In the genomic region with DNA sequence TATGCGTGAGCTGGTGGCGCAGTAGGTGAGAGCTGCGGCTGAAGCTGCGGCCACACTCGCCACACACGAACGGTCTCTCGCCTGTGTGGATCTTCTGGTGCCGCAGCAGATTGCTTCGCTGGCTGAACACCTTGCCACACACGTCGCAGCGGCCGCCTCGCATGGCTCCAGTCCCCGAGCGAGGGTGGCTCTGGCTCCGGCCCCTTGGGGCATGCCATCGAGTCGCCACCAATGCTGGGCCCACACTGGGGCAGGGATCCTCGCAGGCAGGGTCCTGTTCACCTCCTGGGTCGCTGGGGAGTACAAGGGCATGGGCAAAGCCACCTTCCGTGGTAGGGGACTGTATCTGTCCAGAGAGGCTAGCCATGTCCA, we compare ENCODE assay signal across 8 mouse cellular contexts. TPM values are rescaled to one million over a fixed set of nuclear protein-coding genes. Genes with fewer than 3 reads are reported as not detected.
DNase-seq lines count a peak whose midpoint lies in the region; ATAC-seq and TF ChIP-seq lines count a peak whose summit lies in the region.

No protein-coding gene starts in this region.

- H3K4me1 ChIP-seq in embryonic facial prominence, embryonic 15.5 days, result peaks cover 17% of the 10 kb centered on the region
- H3K4me1 ChIP-seq in hindbrain, postnatal 0 days (ENCODE audit: insufficient read depth, low read length), result peaks cover 8% of the 10 kb centered on the region; the same call in 1 of the 2 replicates
- H3K4me1 ChIP-seq in midbrain, embryonic 16.5 days (ENCODE audit: control insufficient read depth, insufficient read depth, low read length), result peaks cover 18% of the 10 kb centered on the region

- WGBS in embryonic facial prominence, embryonic 15.5 days, result 3% methylated on average over 23 of the region's 23 CpGs
- 3% methylated on average over 23 of the region's 23 CpGs for WGBS in hindbrain, postnatal 0 days
- 3% methylated on average over 23 of the region's 23 CpGs for WGBS in midbrain, embryonic 16.5 days

- peak overlapping the region; percentile 85 for H3K27ac ChIP-seq in left cerebral cortex, adult 2 months
- no peak overlapping the region for H3K27ac ChIP-seq in embryonic facial prominence, embryonic 15.5 days (replicated peaks)
- H3K27ac ChIP-seq in hindbrain, postnatal 0 days, result peak overlapping the region; percentile 83
- peak overlapping the region; percentile 74 for H3K27ac ChIP-seq in midbrain, embryonic 16.5 days (ENCODE audit: low read length)

- H3K36me3 ChIP-seq in embryonic facial prominence, embryonic 15.5 days, result no peaks in the 10 kb centered on the region
- H3K36me3 ChIP-seq in hindbrain, postnatal 0 days (ENCODE audit: insufficient read depth, low read length), result no peaks in the 10 kb centered on the region
- H3K36me3 ChIP-seq in midbrain, embryonic 16.5 days (ENCODE audit: control insufficient read depth, insufficient read depth, low read length), result no peaks in the 10 kb centered on the region

- no peak for TF ChIP-seq CTCF in left cerebral cortex, adult 2 months (IDR thresholded peaks at IDR 0.05)
- no peak for TF ChIP-seq CTCF in hindbrain, postnatal 0 days (IDR thresholded peaks at IDR 0.05; ENCODE audit: low read depth)

- peak overlapping the region; percentile 88 for H3K4me2 ChIP-seq in embryonic facial prominence, embryonic 15.5 days (replicated peaks)
- peak overlapping the region; percentile 76 for H3K4me2 ChIP-seq in hindbrain, postnatal 0 days (ENCODE audit: low read depth, low read length)
- H3K4me2 ChIP-seq in midbrain, embryonic 16.5 days (ENCODE audit: low read length), result peak overlapping the region; percentile 93

- H3K27me3 ChIP-seq in embryonic facial prominence, embryonic 15.5 days, result peaks cover 49% of the 10 kb centered on the region
- 0 out of 2 replicates have a peak, but pooled peaks cover 3% of the 10 kb centered on the region for H3K27me3 ChIP-seq in hindbrain, postnatal 0 days (ENCODE audit: insufficient read depth, low read length)
- H3K27me3 ChIP-seq in midbrain, embryonic 16.5 days (ENCODE audit: control insufficient read depth, insufficient read depth, low read depth, low read length), result peaks cover 13% of the 10 kb centered on the region

- H3K9ac ChIP-seq in embryonic facial prominence, embryonic 15.5 days, result peak overlapping the region; percentile 18
- peak overlapping the region; percentile 70 for H3K9ac ChIP-seq in hindbrain, postnatal 0 days (replicated peaks; ENCODE audit: low read length)
- H3K9ac ChIP-seq in midbrain, embryonic 16.5 days (ENCODE audit: low read depth, low read length), result peak overlapping the region; percentile 80

- ATAC-seq in embryonic facial prominence, embryonic 15.5 days (ENCODE audit: insufficient number of reproducible peaks, low FRiP score, low TSS enrichment, low read depth), result 0 out of 2 replicates have a peak, but pooled peaks have one; percentile 56
- ATAC-seq in hindbrain, postnatal 0 days, result no peak; the same call in 1 of the 2 replicates
- ATAC-seq in midbrain, embryonic 16.5 days, result peak; percentile 30; the same call in 1 of the 2 replicates

- intact Hi-C loops in left cerebral cortex, adult 2 months (cut with DNase I), result no loop called here
- intact Hi-C loops in left cerebral cortex, postnatal 36 days (cut with DNase I), result no loop called here

- DNase-seq in left cerebral cortex, adult 2 months (ENCODE audit: extremely low spot score in 1 of 2, low spot score in 2 of 2), result no peak
- DNase-seq in left cerebral cortex, postnatal 36 days (ENCODE audit: low spot score in 2 of 2), result no peak
- DNase-seq in hindbrain, postnatal 0 days (ENCODE audit: low spot score), result no peak
- no peak for DNase-seq in thymus, postnatal 36 days
- no peak for DNase-seq in adrenal gland, postnatal 4 days (ENCODE audit: low spot score in 2 of 2)
- DNase-seq in kidney, adult 8-10 months, result no peak

- H3K9me3 ChIP-seq in embryonic facial prominence, embryonic 15.5 days (replicated peaks), result no peaks in the 10 kb centered on the region
- no peaks in the 10 kb centered on the region for H3K9me3 ChIP-seq in hindbrain, postnatal 0 days (ENCODE audit: low read length)
- H3K9me3 ChIP-seq in midbrain, embryonic 16.5 days (replicated peaks; ENCODE audit: control insufficient read depth, low read length, poor library complexity, severe bottlenecking), result no peaks in the 10 kb centered on the region

- H3K4me3 ChIP-seq in left cerebral cortex, adult 2 months, result peak overlapping the region; percentile 53
- H3K4me3 ChIP-seq in embryonic facial prominence, embryonic 15.5 days (replicated peaks), result peak overlapping the region; percentile 44
- H3K4me3 ChIP-seq in hindbrain, postnatal 0 days (ENCODE audit: low read length), result peak overlapping the region; percentile 49
- H3K4me3 ChIP-seq in midbrain, embryonic 16.5 days (ENCODE audit: low read depth, low read length), result peak overlapping the region; percentile 55

RNA-seq across cellular contexts. Expression of a gene that starts 6.2 kb away (rescaled TPM):
- 100 to 1,000 TPM; 220 to 227 TPM for total RNA-seq in left cerebral cortex, adult 2 months (2021)
- 100 to 1,000 TPM; 210 to 252 TPM for total RNA-seq in left cerebral cortex, postnatal 36 days (2021)
- polyA plus RNA-seq in embryonic facial prominence, embryonic 15.5 days (2015; fragmentation: Nextera tagmentation; extraction: Ambion mirVana), result 126 and 127 TPM in 2 replicates
- total RNA-seq in hindbrain, postnatal 0 days (2014; rRNA removed), result 320 and 345 TPM in 2 replicates
- polyA plus RNA-seq in hindbrain, postnatal 0 days (2015; fragmentation: Nextera tagmentation; extraction: Ambion mirVana), result 140 and 153 TPM in 2 replicates
- polyA plus RNA-seq in midbrain, embryonic 16.5 days (2015; fragmentation: Nextera tagmentation; extraction: Ambion mirVana), result 74.0 and 83.9 TPM in 2 replicates
- total RNA-seq in adrenal gland, postnatal 4 days (2021), result 100 to 1,000 TPM; 168 to 181 TPM

RNA-seq across cellular contexts. Expression of a gene that starts 9.6 kb away (rescaled TPM):
- 100 to 1,000 TPM; 134 to 150 TPM for total RNA-seq in left cerebral cortex, adult 2 months (2021)
- total RNA-seq in left cerebral cortex, postnatal 36 days (2021), result 100 to 1,000 TPM; 124 to 136 TPM
- 179 and 184 TPM in 2 replicates for polyA plus RNA-seq in embryonic facial prominence, embryonic 15.5 days (2015; fragmentation: Nextera tagmentation; extraction: Ambion mirVana)
- total RNA-seq in hindbrain, postnatal 0 days (2014; rRNA removed), result 59.7 and 68.0 TPM in 2 replicates
- 188 and 202 TPM in 2 replicates for polyA plus RNA-seq in hindbrain, postnatal 0 days (2015; fragmentation: Nextera tagmentation; extraction: Ambion mirVana)
- polyA plus RNA-seq in midbrain, embryonic 16.5 days (2015; fragmentation: Nextera tagmentation; extraction: Ambion mirVana), result 179 and 188 TPM in 2 replicates
- total RNA-seq in adrenal gland, postnatal 4 days (2021), result 100 to 1,000 TPM; 181 to 189 TPM

RNA-seq across cellular contexts. Expression of a gene that starts 10.3 kb away (rescaled TPM):
- 10 to 100 TPM; 10.2 to 10.6 TPM for total RNA-seq in left cerebral cortex, adult 2 months (2021)
- total RNA-seq in left cerebral cortex, postnatal 36 days (2021), result 10 to 100 TPM; 12.2 to 15.8 TPM
- 4.4 and 4.6 TPM in 2 replicates for polyA plus RNA-seq in embryonic facial prominence, embryonic 15.5 days (2015; fragmentation: Nextera tagmentation; extraction: Ambion mirVana)
- 9.6 and 11.5 TPM in 2 replicates for total RNA-seq in hindbrain, postnatal 0 days (2014; rRNA removed)
- polyA plus RNA-seq in hindbrain, postnatal 0 days (2015; fragmentation: Nextera tagmentation; extraction: Ambion mirVana), result 7.7 and 8.7 TPM in 2 replicates
- 11.5 and 11.6 TPM in 2 replicates for polyA plus RNA-seq in midbrain, embryonic 16.5 days (2015; fragmentation: Nextera tagmentation; extraction: Ambion mirVana)
- 1 to 10 TPM; 5.5 to 6.0 TPM for total RNA-seq in adrenal gland, postnatal 4 days (2021)

RNA-seq across cellular contexts. Expression of a gene that starts 34.4 kb away (rescaled TPM):
- 10 to 100 TPM; 34.0 to 35.8 TPM for total RNA-seq in left cerebral cortex, adult 2 months (2021)
- total RNA-seq in left cerebral cortex, postnatal 36 days (2021), result 10 to 100 TPM; 35.8 to 36.5 TPM
- 26.0 and 29.4 TPM in 2 replicates for polyA plus RNA-seq in embryonic facial prominence, embryonic 15.5 days (2015; fragmentation: Nextera tagmentation; extraction: Ambion mirVana)
- total RNA-seq in hindbrain, postnatal 0 days (2014; rRNA removed), result 41.6 and 47.6 TPM in 2 replicates
- polyA plus RNA-seq in hindbrain, postnatal 0 days (2015; fragmentation: Nextera tagmentation; extraction: Ambion mirVana), result 23.9 and 24.6 TPM in 2 replicates
- polyA plus RNA-seq in midbrain, embryonic 16.5 days (2015; fragmentation: Nextera tagmentation; extraction: Ambion mirVana), result 44.0 and 44.8 TPM in 2 replicates
- 10 to 100 TPM; 18.4 to 18.5 TPM for total RNA-seq in adrenal gland, postnatal 4 days (2021)

RNA-seq across cellular contexts. Expression of a gene that starts 45.3 kb away (rescaled TPM):
- 100 to 1,000 TPM; 220 to 221 TPM for total RNA-seq in left cerebral cortex, adult 2 months (2021)
- total RNA-seq in left cerebral cortex, postnatal 36 days (2021), result 100 to 1,000 TPM; 199 to 217 TPM
- polyA plus RNA-seq in embryonic facial prominence, embryonic 15.5 days (2015; fragmentation: Nextera tagmentation; extraction: Ambion mirVana), result 279 and 290 TPM in 2 replicates
- 483 and 563 TPM in 2 replicates for total RNA-seq in hindbrain, postnatal 0 days (2014; rRNA removed)
- polyA plus RNA-seq in hindbrain, postnatal 0 days (2015; fragmentation: Nextera tagmentation; extraction: Ambion mirVana), result 176 and 184 TPM in 2 replicates
- polyA plus RNA-seq in midbrain, embryonic 16.5 days (2015; fragmentation: Nextera tagmentation; extraction: Ambion mirVana), result 184 and 195 TPM in 2 replicates
- 100 to 1,000 TPM; 392 to 400 TPM for total RNA-seq in adrenal gland, postnatal 4 days (2021)

Comparison
In these comparisons a context has a peak if more than half of its experiments do, and no peak if none do; other contexts are left out.
1. H3K9ac ChIP-seq: peak in every context shown above with its lines; median percentile 80 in midbrain, embryonic 16.5 days; 70 in hindbrain, postnatal 0 days; 18 in embryonic facial prominence, embryonic 15.5 days.